In the genomic region with DNA sequence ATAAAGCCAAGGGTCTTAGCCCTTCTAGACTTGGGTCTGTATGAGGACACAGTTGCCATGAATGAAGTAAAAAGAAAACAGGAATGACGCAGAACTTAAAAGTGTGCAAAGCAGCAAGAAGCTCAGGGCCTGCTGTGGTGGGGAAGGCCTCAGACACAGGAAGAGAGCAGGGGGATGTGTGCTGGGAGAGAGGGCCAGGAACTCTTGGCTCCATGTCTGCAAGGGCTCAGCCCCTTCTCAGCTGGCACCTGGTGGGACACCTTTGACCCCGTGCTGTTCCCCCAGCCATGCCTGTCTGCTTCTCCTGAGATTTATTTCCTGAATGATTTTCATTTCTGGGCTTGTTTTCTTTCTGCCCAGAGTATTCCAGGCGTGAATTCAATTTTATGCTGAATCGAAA, we compare ENCODE assay signal across 30 mouse cellular contexts. TPM values are rescaled to one million over a fixed set of nuclear protein-coding genes. Genes with fewer than 3 reads are reported as not detected.
A peak's percentile ranks its signal among the peaks of the same experiment; 100 is the strongest.
DNase-seq lines count a peak whose midpoint lies in the region; ATAC-seq lines count a peak whose summit lies in the region.
"Had no signal": no experiment of that assay in that cellular context is flagged by ENCODE, and none has a peak within 500 bp of the region (broad histone marks: within the 10 kb centered on the region; RNA-seq: fewer than 3 reads in every experiment).

No protein-coding gene starts in this region.

- peak overlapping the region; percentile 85 for H3K27ac ChIP-seq in midbrain, embryonic 10.5 days (replicated peaks)
- no peak overlapping the region for H3K27ac ChIP-seq in midbrain, embryonic 15.5 days
- H3K27ac ChIP-seq: forebrain, embryonic 13.5 days; hindbrain, embryonic 15.5 days; neural tube, embryonic 13.5 days; stomach, postnatal 0 days had no signal

- peaks cover 19% of the 10 kb centered on the region for H3K27me3 ChIP-seq in midbrain, embryonic 10.5 days (ENCODE audit: low read depth, poor library complexity, severe bottlenecking)
- peaks cover 13% of the 10 kb centered on the region; the same call in 1 of the 2 replicates for H3K27me3 ChIP-seq in midbrain, embryonic 15.5 days (replicated peaks)

- H3K4me2 ChIP-seq in midbrain, embryonic 15.5 days: no peak overlapping the region
- H3K4me2 ChIP-seq: forebrain, embryonic 13.5 days; heart, embryonic 11.5 days; hindbrain, embryonic 15.5 days; kidney, embryonic 15.5 days; neural tube, embryonic 13.5 days had no signal

- peak; percentile 35 for DNase-seq in embryo, embryonic 11 days
- DNase-seq in embryo, embryonic 10.5 days (ENCODE audit: low spot score): no peak
- DNase-seq in midbrain, embryonic 10.5 days (ENCODE audit: low spot score): no peak
- DNase-seq in forelimb bud, embryonic 11.5 days (ENCODE audit: low read depth, low spot score): peak; percentile 16
- DNase-seq in mesoderm, embryonic 11.5 days (ENCODE audit: low read depth, low spot score): peak; percentile 34
- no peak for DNase-seq in lung, adult 18-20 months
- DNase-seq: adrenal gland, postnatal 10 days; cerebellum, adult 8-10 months; cerebellum, postnatal 25 days; gastrocnemius, postnatal 25 days; heart, adult 18-20 months; heart, postnatal 4 days; kidney, adult 11 months; kidney, postnatal 25 days; left cerebral cortex, postnatal 4 days; lung, postnatal 36 days; midbrain, embryonic 14.5 days; right cerebral cortex, postnatal 4 days; thymus, adult 18-20 months; thymus, postnatal 25 days had no signal

- H3K4me3 ChIP-seq in midbrain, embryonic 10.5 days: no peak overlapping the region
- H3K4me3 ChIP-seq in midbrain, embryonic 15.5 days: no peak overlapping the region
- H3K4me3 ChIP-seq: erythroblast, embryonic 14.5 days; forebrain, embryonic 13.5 days; hindbrain, embryonic 15.5 days; kidney, embryonic 15.5 days; neural tube, embryonic 13.5 days had no signal

- no peak overlapping the region for H3K9ac ChIP-seq in midbrain, embryonic 15.5 days
- H3K9ac ChIP-seq: forebrain, embryonic 13.5 days; hindbrain, embryonic 15.5 days; kidney, embryonic 15.5 days; neural tube, embryonic 13.5 days had no signal

- 62% methylated on average over 4 of the region's 4 CpGs for WGBS in midbrain, embryonic 10.5 days
- WGBS in midbrain, embryonic 15.5 days: 56% methylated on average over 4 of the region's 4 CpGs

- peaks cover 66% of the 10 kb centered on the region for H3K4me1 ChIP-seq in midbrain, embryonic 10.5 days
- peaks cover 21% of the 10 kb centered on the region for H3K4me1 ChIP-seq in midbrain, embryonic 15.5 days

- H3K9me3 ChIP-seq in midbrain, embryonic 10.5 days (replicated peaks): no peaks in the 10 kb centered on the region
- H3K9me3 ChIP-seq in midbrain, embryonic 15.5 days: no peaks in the 10 kb centered on the region
- H3K9me3 ChIP-seq: forebrain, embryonic 13.5 days; G1E; hindbrain, embryonic 15.5 days; kidney, embryonic 15.5 days; neural tube, embryonic 13.5 days had no signal

- ATAC-seq in midbrain, embryonic 15.5 days (replicated peaks): no peak
- ATAC-seq: forebrain, embryonic 13.5 days; inflammation-experienced regulatory T-cells, adult 6 months had no signal

- H3K36me3 ChIP-seq in midbrain, embryonic 10.5 days: peaks cover 5% of the 10 kb centered on the region; the same call in 1 of the 2 replicates
- no peaks in the 10 kb centered on the region for H3K36me3 ChIP-seq in midbrain, embryonic 15.5 days (replicated peaks)
- H3K36me3 ChIP-seq: G1E; hindbrain, embryonic 15.5 days; kidney, embryonic 15.5 days; neural tube, embryonic 13.5 days had no signal

RNA-seq across cellular contexts. Expression of gene Mylk, which starts 4.5 kb away (rescaled TPM):
- 8.5 and 8.9 TPM in 2 replicates for polyA plus RNA-seq in midbrain, embryonic 10.5 days (2016; fragmentation: Nextera tagmentation; extraction: Ambion mirVana)
- 4.1 and 4.9 TPM in 2 replicates for polyA plus RNA-seq in midbrain, embryonic 15.5 days (2015; fragmentation: Nextera tagmentation; extraction: Ambion mirVana)
- polyA plus RNA-seq: erythroblast, embryonic 14.5 days; G1E; inflammation-experienced regulatory T-cells, adult 6 months had no signal

RNA-seq across cellular contexts. Expression of gene Ccdc14, which starts 59.1 kb away (rescaled TPM):
- 10.3 and 11.0 TPM in 2 replicates for polyA plus RNA-seq in midbrain, embryonic 10.5 days (2016; fragmentation: Nextera tagmentation; extraction: Ambion mirVana)
- polyA plus RNA-seq in midbrain, embryonic 15.5 days (2015; fragmentation: Nextera tagmentation; extraction: Ambion mirVana): 3.5 and 4.0 TPM in 2 replicates

Comparison
In these comparisons a context has a peak if more than half of its experiments do, and no peak if none do; other contexts are left out.
1. DNase-seq: peak in embryo, embryonic 11 days (single experiment), forelimb bud, embryonic 11.5 days (single experiment) and mesoderm, embryonic 11.5 days (single experiment); none in embryo, embryonic 10.5 days (single experiment), midbrain, embryonic 10.5 days (single experiment) and lung, adult 18-20 months (0 of 2).